Mouse (Mus musculus) embryonic facial prominence, embryonic 12.5 days (tissue): ENCODE measurements around the gene Zic2. TPM values are rescaled to one million over a fixed set of nuclear protein-coding genes. Genes with fewer than 3 reads are reported as not detected.
"Not testable (repeated sequence)": the region's sequence is repeated elsewhere in the genome, so short reads cannot be mapped to it uniquely, and the experiment has no call there.

ENCODE experiments used
- ATAC-seq: fragments of 200-750 bp; cut with Nextera tagmentation; 2 replicates; pipeline ENCODE4 v1.8.0; 2017; ENCODE audit not compliant: insufficient number of reproducible peaks, insufficient read depth, low FRiP score, low TSS enrichment
- H3K27ac ChIP-seq: fragments of 300-500 bp; sonication (generic); 2 replicates; pipeline ENCODE4 v1.5.1; 2016; ENCODE audit warnings: mild to moderate bottlenecking
- H3K27me3 ChIP-seq: fragments of 300-500 bp; sonication (generic); 2 replicates; pipeline ENCODE4 v1.6.1; 2016; ENCODE audit warnings: mild to moderate bottlenecking, moderate library complexity
- H3K36me3 ChIP-seq: fragments of 300-500 bp; sonication (generic); 2 replicates; pipeline ENCODE4 v1.6.1; 2016; ENCODE audit warnings: mild to moderate bottlenecking
- H3K4me1 ChIP-seq: fragments of 300-500 bp; sonication (generic); 2 replicates; pipeline ENCODE4 v1.6.1; 2016
- H3K4me2 ChIP-seq: fragments of 300-500 bp; sonication (generic); replicated peaks from 2 replicates; pipeline ENCODE4 v1.6.1; 2016; ENCODE audit warnings: mild to moderate bottlenecking, moderate library complexity
- H3K4me3 ChIP-seq: fragments of 300-500 bp; sonication (generic); 2 replicates; pipeline ENCODE4 v1.5.1; 2016; ENCODE audit warnings: mild to moderate bottlenecking
- H3K9ac ChIP-seq: fragments of 300-500 bp; sonication (generic); 2 replicates; pipeline ENCODE4 v1.6.1; 2016; ENCODE audit warnings: mild to moderate bottlenecking, moderate library complexity
- H3K9me3 ChIP-seq: fragments of 300-500 bp; sonication (generic); 2 replicates; pipeline ENCODE4 v1.6.1; 2016; ENCODE audit warnings: mild to moderate bottlenecking, moderate library complexity
- WGBS: fragments of 180-500 bp; shearing (Covaris S2); methylation state at CpG from one replicate; pipeline ENCODE4 v1.1.7; 2016; 5-methylcytosine and 5-hydroxymethylcytosine counted together
- polyA plus RNA-seq: library from polyadenylated mRNA; unstranded; fragments of >200 nt; fragmentation: Nextera tagmentation; extraction: Ambion mirVana; gene quantifications from 2 replicates; pipeline ENCODE4 v1.2.1, GENCODE M21; 2016

Zic2 gene
- polyA plus RNA-seq, 1 experiment from 2014 or later: 4.9 TPM

DNA sequence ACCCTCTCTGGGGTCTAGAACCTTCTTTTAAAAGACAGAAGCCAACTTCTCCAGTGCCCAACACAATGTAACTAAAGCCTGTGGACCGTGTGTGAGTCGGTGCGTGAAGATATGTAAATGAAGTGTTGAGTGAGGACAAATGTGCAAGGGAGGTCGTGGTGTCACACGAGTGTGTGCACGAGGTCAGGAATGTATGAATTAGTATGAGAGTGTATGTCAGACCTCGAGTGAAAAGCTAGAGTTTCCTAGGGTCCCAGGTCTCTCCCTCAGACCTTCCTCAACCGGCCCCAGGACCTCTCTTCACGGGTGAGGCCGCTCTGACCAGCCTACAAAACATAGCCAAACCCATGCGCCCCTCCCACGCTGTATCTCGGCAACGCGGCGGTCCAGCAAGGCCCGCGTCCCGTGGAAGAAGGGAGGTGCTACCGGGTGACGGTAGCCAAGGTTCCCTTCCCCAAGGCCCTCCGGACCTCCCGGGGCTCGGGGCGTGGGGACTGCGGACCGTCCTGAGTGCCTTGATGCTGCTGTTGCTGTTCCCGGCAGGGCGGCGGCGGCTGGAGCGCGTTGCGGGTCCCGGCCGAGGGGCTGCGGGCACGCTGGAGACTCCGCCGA, 12.0 kb upstream of the Zic2 start:
- Histone ChIP-seq H3K4me1 (peaks cover 16% of the 10 kb centered on the region), H3K27me3 (peaks cover 75% of the 10 kb centered on the region), H3K4me3 (peak overlapping the region; percentile 45), H3K4me2 (peak overlapping the region; percentile 77), H3K27ac (peak overlapping the region; percentile 79), H3K36me3 (no peaks in the 10 kb centered on the region), H3K9ac (peak overlapping the region; percentile 55), H3K9me3 (no peaks in the 10 kb centered on the region)
- ATAC-seq: no peak
- WGBS: under 1% methylated on average over 40 of the region's 40 CpGs

DNA sequence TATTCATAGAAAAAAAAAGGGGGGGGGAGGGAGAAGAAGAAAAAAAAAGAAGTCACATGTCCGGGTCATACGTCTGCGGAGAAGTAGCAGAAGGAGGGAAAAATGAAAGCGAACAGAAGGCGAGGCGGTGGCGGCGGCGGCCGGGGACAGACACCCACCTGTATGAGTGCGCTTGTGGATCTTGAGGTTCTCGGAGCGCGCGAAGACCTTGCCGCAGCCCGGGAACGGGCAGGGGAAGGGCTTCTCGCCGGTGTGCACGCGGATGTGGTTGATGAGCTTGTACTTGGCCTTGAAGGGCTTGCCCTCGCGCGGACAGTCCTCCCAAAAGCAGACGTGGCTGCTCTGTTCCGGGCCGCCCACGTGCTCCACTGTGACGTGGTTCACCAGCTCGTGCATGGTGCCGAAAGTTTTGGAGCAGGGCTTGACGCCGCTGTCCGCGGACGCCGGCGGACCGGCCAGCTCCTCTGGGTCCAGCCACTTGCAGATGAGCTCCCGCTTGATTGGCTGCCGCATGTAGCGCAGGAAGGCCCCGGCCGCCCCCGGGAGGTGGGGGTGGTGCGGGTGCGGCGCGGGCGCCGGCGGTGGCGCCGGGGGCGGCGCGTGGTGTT, 11.4 kb upstream of the Zic2 start:
- Histone ChIP-seq H3K4me3 (peak overlapping the region; percentile 45), H3K27ac (peak overlapping the region; percentile 79), H3K9ac (peak overlapping the region; percentile 55), H3K4me2 (peak overlapping the region; percentile 77), H3K4me1 (peaks cover 16% of the 10 kb centered on the region), H3K27me3 (peaks cover 82% of the 10 kb centered on the region)
- WGBS: under 1% methylated on average over 57 of the region's 58 CpGs
- not testable (repeated sequence) for H3K36me3 ChIP-seq, H3K9me3 ChIP-seq
- 0 out of 2 replicates have a peak, but pooled peaks have one; percentile 17 for ATAC-seq

DNA sequence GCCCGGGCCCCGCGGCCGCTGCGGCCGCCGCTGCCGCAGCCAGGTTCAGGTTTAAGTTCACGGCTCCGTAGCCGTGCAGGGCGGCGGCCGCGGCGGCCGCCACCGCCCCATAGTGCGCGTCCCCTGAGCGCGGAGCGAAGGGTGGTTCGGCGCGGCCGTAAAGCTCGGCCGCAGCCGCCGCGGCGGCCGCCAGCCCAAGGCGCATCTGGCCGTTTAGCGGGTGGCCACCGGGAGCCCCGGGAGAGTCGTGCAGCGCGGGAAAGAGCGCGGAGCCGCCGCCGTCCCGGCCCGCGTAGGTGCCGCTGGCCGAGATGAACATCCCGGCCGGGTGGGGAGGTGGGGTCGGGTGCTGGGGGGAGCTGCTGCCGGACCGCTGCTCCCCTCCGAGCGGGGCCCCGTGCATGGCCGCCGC, 10.9 kb upstream of the Zic2 start:
- Histone ChIP-seq H3K27ac (peak overlapping the region; percentile 79), H3K4me1 (peaks cover 16% of the 10 kb centered on the region), H3K36me3 (no peaks in the 10 kb centered on the region), H3K9me3 (no peaks in the 10 kb centered on the region), H3K9ac (peak overlapping the region; percentile 55), H3K4me2 (peak overlapping the region; percentile 77), H3K27me3 (peaks cover 87% of the 10 kb centered on the region), H3K4me3 (peak overlapping the region; percentile 45)
- no peak for ATAC-seq
- under 1% methylated on average over 49 of the region's 62 CpGs for WGBS

DNA sequence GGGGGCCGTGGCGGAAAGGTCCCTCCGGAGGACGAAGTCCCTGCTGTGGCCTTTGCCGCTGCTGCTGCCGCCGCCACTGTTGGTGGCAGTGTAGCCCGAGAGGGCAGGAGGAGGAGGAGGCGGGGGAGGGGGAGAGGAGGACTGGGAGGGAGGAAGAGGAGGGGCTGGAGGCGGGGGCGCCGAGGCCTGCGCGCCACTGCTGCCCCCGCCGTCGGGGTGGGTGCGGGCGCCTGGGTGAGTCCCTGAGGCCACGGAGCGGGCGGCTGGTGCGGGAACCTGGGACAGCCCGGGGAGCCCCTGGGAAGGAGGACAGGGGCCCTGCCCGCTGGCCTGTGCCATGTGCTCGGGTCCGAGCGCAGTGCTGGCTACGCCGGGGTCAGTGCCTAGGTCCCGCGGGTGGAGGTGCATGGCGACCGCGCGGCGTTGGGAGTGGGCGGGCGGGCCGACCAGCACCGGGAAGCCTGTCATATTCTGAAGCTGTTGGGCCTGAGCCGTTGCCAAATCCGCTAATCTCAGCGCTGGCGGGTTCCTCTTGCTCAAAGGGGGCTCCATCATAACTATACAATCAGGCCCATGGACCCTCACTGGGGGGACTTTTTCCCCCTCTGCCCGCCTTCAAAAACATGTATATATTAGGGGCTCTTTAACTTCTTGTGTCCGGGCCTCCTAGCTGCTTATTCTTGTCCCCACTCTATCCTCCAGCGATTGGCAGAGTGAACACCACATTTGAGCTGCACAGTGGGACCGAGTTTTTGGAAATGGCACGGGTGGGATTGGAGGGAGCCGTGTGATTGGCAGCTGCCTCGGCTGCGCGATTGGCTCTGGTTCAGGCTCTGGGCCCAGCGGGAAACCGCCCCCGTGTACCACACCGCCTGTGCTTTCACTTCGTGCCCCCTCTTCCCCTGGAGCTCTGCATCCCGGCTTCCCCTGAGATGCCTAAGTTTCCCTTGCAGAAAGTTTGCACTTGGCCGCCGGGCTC, 10.2 kb upstream of the Zic2 start, which contains the start of gene Zic5:
Zic5 (minus strand) TSS at position 915 of the 979 bp plus-strand sequence.
- WGBS: 2% methylated on average over 55 of the region's 62 CpGs
- H3K27ac ChIP-seq: peak within 1 kb of the TSS; percentile 79
- H3K36me3 ChIP-seq: no peaks in the 10 kb centered on the region
- peak within 1 kb of the TSS; percentile 45 for H3K4me3 ChIP-seq
- H3K27me3 ChIP-seq: peaks cover 88% of the 10 kb centered on the region
- ATAC-seq: peak; percentile 79
- no peaks in the 10 kb centered on the region for H3K9me3 ChIP-seq
- H3K4me2 ChIP-seq: peak within 1 kb of the TSS; percentile 77
- H3K9ac ChIP-seq: peak within 1 kb of the TSS; percentile 55
- peaks cover 16% of the 10 kb centered on the region for H3K4me1 ChIP-seq

DNA sequence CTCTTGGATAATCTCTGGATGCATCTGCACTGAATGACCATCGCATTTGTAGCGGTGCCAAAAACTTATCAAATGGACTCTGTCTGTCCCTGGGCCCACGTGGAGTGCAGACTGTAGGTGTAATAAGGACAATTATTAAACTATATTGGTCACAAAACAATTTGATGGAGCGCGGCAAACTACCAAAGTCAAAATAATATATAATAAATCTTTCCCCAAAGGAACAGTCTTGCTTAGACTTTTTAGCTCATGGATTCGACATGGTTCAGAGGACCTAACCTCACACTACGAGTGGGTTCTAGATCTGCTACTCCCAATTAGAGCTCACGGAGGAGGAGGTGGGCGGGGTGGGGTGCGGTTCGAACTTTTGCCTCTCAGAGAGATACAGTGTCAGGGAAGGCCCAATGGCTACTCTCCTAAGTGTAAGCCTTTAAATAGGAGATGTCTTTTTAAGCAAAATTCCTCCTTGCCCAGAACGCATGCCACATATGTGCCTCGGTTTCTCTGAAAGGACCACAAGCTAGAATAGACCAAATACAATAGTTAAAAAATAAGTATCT, 9.2 kb upstream of the Zic2 start:
- H3K27ac ChIP-seq: no peak overlapping the region; the same call in 1 of the 2 replicates
- ATAC-seq: no peak
- peaks cover 92% of the 10 kb centered on the region for H3K27me3 ChIP-seq
- H3K36me3 ChIP-seq: no peaks in the 10 kb centered on the region
- H3K9ac ChIP-seq: no peak overlapping the region
- H3K4me1 ChIP-seq: peaks cover 16% of the 10 kb centered on the region
- no peaks in the 10 kb centered on the region for H3K9me3 ChIP-seq
- H3K4me2 ChIP-seq: peak overlapping the region; percentile 77
- H3K4me3 ChIP-seq: no peak overlapping the region; the same call in 1 of the 2 replicates
- 19% methylated on average over 13 of the region's 13 CpGs for WGBS

DNA sequence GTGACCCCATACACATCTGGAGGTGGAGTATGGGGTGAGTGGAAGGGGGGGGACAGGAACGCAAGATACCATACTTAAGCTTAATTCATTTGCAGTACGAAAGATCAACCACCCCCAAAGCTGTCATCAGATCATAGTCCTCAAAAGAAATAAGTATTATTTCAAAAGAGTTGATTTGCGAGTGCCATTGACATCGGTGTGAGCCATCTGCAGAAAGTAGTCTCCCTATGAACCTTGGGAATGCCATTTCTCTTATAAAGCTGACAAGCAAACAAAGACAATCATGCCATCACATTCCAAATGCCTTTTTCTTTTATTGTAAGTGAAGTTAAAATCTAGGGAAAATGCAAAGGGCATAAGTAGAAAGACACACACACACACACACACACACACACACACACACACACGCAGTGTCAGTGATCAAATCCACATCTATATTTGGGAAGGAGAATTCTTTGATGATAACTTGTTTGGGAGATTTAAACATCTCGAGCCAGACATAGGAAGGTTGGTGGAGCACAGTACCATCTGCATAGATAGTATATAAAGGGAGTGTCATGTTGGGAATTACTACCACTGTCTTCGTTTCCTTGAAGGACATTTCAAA, 8.4 kb upstream of the Zic2 start:
- no peak overlapping the region for H3K4me3 ChIP-seq
- H3K4me2 ChIP-seq: no peak overlapping the region
- ATAC-seq: no peak
- WGBS: 52% methylated on average over 7 of the region's 7 CpGs
- H3K4me1 ChIP-seq: peaks cover 16% of the 10 kb centered on the region
- H3K9me3 ChIP-seq: no peaks in the 10 kb centered on the region
- H3K27me3 ChIP-seq: peaks cover 93% of the 10 kb centered on the region
- no peak overlapping the region for H3K27ac ChIP-seq
- H3K36me3 ChIP-seq: no peaks in the 10 kb centered on the region
- no peak overlapping the region for H3K9ac ChIP-seq

DNA sequence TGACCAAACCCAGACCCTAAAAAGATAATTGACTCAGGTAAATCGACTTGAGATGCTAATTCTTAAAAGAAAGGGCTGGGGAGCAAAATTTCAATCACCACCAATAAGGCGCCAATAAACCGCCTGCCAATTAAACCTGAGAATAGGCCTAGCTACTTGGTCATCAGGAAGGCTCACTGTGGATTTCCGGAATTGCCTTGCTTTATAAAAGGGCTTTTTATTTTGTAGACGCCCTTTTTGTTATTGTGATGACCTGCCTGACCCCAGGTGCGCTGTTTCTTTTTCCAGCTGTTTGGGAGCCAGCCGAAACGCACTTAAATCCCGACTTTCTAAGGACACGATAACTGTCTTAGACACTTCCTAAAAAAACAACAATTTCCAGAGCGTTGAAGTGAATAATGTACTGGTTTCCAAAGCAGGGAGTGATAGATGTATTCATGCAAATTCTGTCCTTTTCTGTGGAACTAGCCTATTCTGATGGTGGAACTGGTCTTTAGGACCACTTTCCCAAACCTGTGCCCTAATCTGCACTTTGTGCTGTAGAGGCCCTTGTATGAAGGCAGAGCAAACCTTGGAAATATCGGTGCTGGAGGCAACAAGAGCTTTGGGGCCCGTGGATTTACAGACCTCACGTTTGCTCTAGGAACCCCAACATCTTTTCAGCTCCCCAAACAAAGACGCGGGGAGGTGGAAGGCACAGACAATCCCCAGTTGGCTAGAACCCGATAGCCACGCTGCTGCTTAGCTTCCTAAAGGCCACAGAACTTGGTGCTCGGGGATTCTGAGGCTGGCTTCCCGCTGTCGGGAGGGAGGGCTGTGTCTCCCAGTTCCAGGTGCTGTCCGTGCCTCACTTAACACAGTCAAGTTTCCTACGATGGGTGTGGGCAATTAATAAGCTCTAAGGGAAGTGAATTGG, 7.1 kb upstream of the Zic2 start:
- no peak overlapping the region for H3K4me3 ChIP-seq
- H3K9me3 ChIP-seq: no peaks in the 10 kb centered on the region
- H3K9ac ChIP-seq: no peak overlapping the region
- no peaks in the 10 kb centered on the region for H3K36me3 ChIP-seq
- peaks cover 85% of the 10 kb centered on the region for H3K27me3 ChIP-seq
- H3K27ac ChIP-seq: no peak overlapping the region
- no peak for ATAC-seq
- peak overlapping the region; percentile 18 for H3K4me2 ChIP-seq
- H3K4me1 ChIP-seq: peaks cover 16% of the 10 kb centered on the region
- 4% methylated on average over 23 of the region's 23 CpGs for WGBS

DNA sequence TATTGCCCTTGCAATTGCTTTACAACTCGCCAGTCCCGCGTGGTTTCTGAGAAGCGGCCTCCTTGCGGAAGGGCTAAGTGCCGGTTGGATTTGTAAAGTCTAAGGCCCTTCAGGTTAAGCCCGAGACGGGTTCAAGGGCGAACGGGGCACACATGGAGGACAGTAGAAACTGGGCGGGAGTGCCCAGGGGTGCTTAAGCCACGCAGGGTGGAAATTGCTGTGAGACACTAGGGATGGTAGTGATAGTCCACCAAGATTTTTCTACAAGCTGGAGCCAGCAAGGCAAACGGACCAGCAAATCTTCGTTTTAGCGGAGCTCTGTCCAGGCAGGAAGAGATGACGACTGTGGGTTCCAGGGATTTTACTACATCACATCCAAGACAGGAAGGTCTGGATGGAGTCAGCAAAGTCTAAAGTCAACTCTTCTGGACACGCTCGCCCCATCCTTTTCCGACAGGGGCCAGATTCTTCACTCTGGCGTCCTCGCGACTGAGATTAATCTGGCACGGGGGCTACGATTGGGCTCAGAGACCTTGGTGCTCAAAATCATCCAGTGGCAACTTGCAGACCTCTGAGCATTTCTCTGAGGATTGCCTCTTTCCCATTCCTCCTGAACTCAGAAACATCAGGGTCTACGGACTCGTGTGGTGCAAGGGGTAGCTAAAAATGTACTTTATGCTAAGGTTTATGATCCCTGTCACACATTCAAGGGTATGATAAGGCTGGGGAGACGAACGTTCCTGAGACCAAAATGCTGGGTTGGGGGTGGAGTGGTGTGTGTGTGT, 6.1 kb upstream of the Zic2 start:
- Histone ChIP-seq H3K4me3 (no peak overlapping the region), H3K36me3 (no peaks in the 10 kb centered on the region), H3K27ac (no peak overlapping the region), H3K27me3 (peaks cover 86% of the 10 kb centered on the region), H3K9me3 (no peaks in the 10 kb centered on the region), H3K9ac (no peak overlapping the region), H3K4me1 (peaks cover 16% of the 10 kb centered on the region), H3K4me2 (peak overlapping the region; percentile 18)
- no peak for ATAC-seq
- WGBS: 3% methylated on average over 28 of the region's 28 CpGs

DNA sequence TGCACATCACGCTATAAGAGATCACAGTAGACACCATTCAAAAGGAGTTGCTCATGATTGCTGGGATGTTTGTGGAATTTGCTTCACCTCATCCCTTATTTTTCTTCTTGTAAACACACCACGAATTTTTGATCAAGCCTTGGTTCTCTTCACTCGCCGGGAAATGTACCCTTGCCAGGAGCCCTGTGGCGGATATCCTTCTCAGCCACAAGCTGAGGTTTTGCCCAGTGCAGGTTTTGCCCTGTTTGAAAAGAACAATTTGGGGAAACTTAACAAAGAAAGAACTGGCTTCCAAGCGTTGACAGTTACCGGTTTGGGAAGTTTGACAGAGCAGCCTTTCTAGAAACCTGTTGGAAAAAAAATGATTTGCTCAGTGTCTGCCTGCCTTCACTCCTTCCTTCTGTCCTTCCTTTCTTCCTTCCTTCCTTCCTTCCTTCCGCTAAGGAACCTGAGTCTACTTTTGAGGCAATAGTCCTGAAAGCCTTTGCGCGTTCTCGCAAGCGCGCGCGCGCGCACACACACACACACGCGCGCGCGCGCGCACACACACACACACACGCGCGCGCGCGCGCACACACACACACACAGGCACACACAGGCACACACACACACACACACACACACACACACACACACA, 3.7 kb upstream of the Zic2 start:
- no peak for ATAC-seq
- whole genome bisulfite sequencing: 14% methylated on average over 18 of the region's 31 CpGs
- Histone ChIP-seq H3K4me2 (peak overlapping the region; percentile 15; the same call in 1 of the 2 replicates), H3K36me3 (no peaks in the 10 kb centered on the region), H3K27me3 (peaks cover 87% of the 10 kb centered on the region), H3K9ac (no peak overlapping the region), H3K9me3 (no peaks in the 10 kb centered on the region), H3K4me1 (peaks cover 21% of the 10 kb centered on the region; the same call in 1 of the 2 replicates), H3K4me3 (no peak overlapping the region), H3K27ac (no peak overlapping the region)
